Mouse (Mus musculus) limb, embryonic 12.5 days (tissue): ENCODE measurements at regions not wholly inside any gene's neighbourhood (a gene's known extent, or its start where the extent isn't known, plus 50 kb on each side); places are given as distances from the start of the nearest gene placed in this dataset.

ENCODE experiments used
- ATAC-seq: fragments of 200-750 bp; cut with Nextera tagmentation; 2 replicates; pipeline ENCODE4 v1.8.0; 2017; ENCODE audit warnings: low read depth, moderate TSS enrichment; ENCODE audit not compliant: insufficient number of reproducible peaks, insufficient read depth, low FRiP score, low TSS enrichment
- H3K27ac ChIP-seq: fragments of 300-500 bp; sonication (generic); 2 replicates; pipeline ENCODE4 v1.5.1; 2016; ENCODE audit warnings: mild to moderate bottlenecking, moderate library complexity
- H3K27me3 ChIP-seq: fragments of 300-500 bp; sonication (generic); 2 replicates; pipeline ENCODE4 v1.6.1; 2016; ENCODE audit warnings: mild to moderate bottlenecking, moderate library complexity
- H3K36me3 ChIP-seq: fragments of 300-500 bp; sonication (generic); 2 replicates; pipeline ENCODE4 v1.6.1; 2016; ENCODE audit warnings: mild to moderate bottlenecking, moderate library complexity
- H3K4me1 ChIP-seq: fragments of 300-500 bp; sonication (generic); replicated peaks from 2 replicates; pipeline ENCODE4 v1.6.1; 2016
- H3K4me2 ChIP-seq: fragments of 300-500 bp; sonication (generic); 2 replicates; pipeline ENCODE4 v1.6.1; 2016; ENCODE audit warnings: mild to moderate bottlenecking, moderate library complexity
- H3K4me3 ChIP-seq: fragments of 300-500 bp; sonication (generic); replicated peaks from 2 replicates; pipeline ENCODE4 v1.5.1; 2016; ENCODE audit warnings: mild to moderate bottlenecking
- H3K9ac ChIP-seq: fragments of 300-500 bp; sonication (generic); replicated peaks from 2 replicates; pipeline ENCODE4 v1.6.1; 2016; ENCODE audit warnings: mild to moderate bottlenecking, moderate library complexity
- H3K9me3 ChIP-seq: fragments of 300-500 bp; sonication (generic); 2 replicates; pipeline ENCODE4 v1.6.1; 2016; ENCODE audit warnings: mild to moderate bottlenecking, moderate library complexity
- WGBS: fragments of 180-500 bp; shearing (Covaris S2); methylation state at CpG from one replicate; pipeline ENCODE4 v1.1.7; 2016; 5-methylcytosine and 5-hydroxymethylcytosine counted together

DNA sequence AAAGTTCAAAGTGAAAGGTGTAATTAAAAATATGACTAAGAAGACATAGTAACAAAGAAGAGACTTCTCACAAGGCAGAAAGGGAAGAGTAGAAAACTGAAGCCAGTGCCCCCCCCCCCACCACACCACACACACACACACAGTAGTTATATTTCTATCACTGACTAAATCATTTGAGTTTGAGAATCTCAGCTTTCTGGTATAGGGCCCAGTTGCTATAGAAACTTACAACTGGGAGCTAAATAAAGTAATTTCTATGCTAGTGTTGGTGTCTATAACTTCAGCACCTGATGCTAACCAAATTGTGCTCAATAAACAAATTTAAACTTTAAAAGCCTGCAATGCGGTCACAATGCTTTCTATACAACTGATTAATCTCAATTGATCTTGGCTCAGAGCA, 153.4 kb upstream of the Speer2 start:
- Histone ChIP-seq H3K27me3 (no peaks in the 10 kb centered on the region), H3K4me1 (no peaks in the 10 kb centered on the region), H3K4me3 (no peak overlapping the region), H3K9ac (no peak overlapping the region), H3K9me3 (no peaks in the 10 kb centered on the region), H3K4me2 (no peak overlapping the region), H3K27ac (no peak overlapping the region), H3K36me3 (no peaks in the 10 kb centered on the region)
- WGBS = 91% methylated on average over 1 of the region's 1 CpGs
- ATAC-seq = no peak

DNA sequence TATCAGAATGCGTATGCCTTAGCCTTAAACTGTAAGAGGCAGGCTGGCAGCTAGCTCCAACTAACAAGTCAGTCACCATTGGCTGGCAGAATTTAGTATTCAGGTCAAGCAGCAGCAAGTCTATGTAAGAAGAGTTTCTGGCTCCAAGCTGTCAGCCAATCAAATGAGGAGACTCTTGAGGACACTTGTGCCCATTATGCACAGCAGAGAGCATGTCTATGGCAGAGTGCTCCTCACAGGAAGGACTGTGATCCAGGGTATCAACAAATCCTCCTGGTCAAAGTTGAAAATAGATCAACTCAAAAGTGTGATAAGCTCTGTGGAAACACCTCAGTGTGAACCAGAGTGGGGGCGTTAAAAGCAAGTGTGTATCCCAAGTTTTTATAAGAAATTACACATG, 156.0 kb upstream of the Speer2 start:
- no peak for ATAC-seq
- 90% methylated on average over 2 of the region's 2 CpGs for WGBS
- Histone ChIP-seq H3K9me3 (no peaks in the 10 kb centered on the region), H3K27ac (no peak overlapping the region), H3K4me1 (no peaks in the 10 kb centered on the region), H3K27me3 (no peaks in the 10 kb centered on the region), H3K36me3 (no peaks in the 10 kb centered on the region), H3K9ac (no peak overlapping the region), H3K4me2 (no peak overlapping the region), H3K4me3 (no peak overlapping the region)

DNA sequence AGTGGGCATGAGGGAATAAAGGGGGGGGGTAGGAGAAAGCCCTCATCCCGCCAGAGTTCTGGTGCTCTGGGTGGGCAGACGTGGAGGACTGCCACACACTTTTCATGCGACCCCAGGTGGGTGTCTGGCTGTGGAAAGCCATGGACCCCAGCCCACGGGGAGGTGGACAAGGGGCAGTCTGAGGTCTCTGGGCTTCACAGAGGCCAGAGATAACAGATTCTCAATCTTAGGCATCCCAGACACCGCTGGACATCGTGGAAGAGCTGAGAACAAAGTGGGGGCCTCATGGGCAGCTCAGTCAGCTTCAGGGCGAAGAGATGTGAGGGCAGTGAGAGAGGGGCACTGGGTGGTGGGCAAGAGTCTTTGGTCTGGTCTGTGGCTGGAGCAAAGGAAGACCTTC, 157.9 kb upstream of the Speer2 start:
- 84% methylated on average over 7 of the region's 7 CpGs for WGBS
- ATAC-seq = no peak
- Histone ChIP-seq H3K4me2 (no peak overlapping the region), H3K36me3 (no peaks in the 10 kb centered on the region), H3K27me3 (no peaks in the 10 kb centered on the region), H3K9me3 (no peaks in the 10 kb centered on the region), H3K27ac (no peak overlapping the region), H3K9ac (no peak overlapping the region), H3K4me3 (no peak overlapping the region), H3K4me1 (no peaks in the 10 kb centered on the region)

DNA sequence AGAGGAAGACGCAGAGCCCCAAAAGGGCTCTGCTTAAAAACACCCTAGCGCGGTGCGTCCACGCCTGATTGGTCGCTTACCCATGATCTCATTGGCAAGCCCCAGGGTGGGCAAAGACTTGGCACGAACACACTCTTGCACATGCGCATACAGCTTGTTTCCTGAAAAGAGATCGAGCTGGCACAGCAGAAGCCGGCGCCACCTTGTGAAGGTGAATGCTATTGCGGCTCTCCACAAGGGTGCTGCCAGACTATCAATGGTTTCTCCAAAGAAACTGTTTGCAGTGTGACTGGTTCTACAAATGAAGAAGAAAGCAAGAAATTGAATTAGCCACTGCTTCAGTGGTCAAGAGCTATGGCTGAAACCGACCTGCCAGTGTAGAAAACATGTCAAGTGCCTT, 165.1 kb upstream of the Speer2 start:
- Histone ChIP-seq H3K4me1 (no peaks in the 10 kb centered on the region), H3K27ac (no peak overlapping the region), H3K9me3 (no peaks in the 10 kb centered on the region), H3K4me2 (no peak overlapping the region), H3K4me3 (no peak overlapping the region), H3K27me3 (no peaks in the 10 kb centered on the region), H3K9ac (no peak overlapping the region), H3K36me3 (no peaks in the 10 kb centered on the region)
- 79% methylated on average over 13 of the region's 13 CpGs for WGBS
- ATAC-seq = no peak

DNA sequence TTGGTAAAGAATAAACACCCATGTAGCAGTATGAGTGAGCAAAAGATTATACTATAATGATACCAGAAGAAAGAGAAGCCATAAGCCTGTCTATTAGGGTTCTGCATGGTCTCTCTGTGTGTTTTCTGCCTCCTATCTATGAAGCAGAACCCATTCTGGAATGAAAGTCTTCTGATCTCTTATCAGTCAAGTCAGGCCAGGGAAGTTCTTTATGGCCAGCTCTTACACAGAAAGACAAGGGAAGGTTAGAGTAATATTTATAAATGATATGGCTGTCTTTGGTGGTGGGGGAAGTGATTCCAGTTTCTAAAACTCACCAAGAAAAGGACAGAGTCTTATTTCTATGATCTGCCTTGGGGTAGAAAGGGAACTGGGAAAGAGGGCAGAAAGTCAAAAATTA, 182.0 kb upstream of the Speer2 start:
- no peaks in the 10 kb centered on the region for H3K27me3 ChIP-seq
- H3K27ac ChIP-seq = no peak overlapping the region
- H3K9ac ChIP-seq = no peak overlapping the region
- H3K4me3 ChIP-seq = no peak overlapping the region
- H3K36me3 ChIP-seq = no peaks in the 10 kb centered on the region
- H3K4me2 ChIP-seq = no peak overlapping the region
- no peaks in the 10 kb centered on the region for H3K4me1 ChIP-seq
- no peaks in the 10 kb centered on the region for H3K9me3 ChIP-seq
- ATAC-seq = no peak

DNA sequence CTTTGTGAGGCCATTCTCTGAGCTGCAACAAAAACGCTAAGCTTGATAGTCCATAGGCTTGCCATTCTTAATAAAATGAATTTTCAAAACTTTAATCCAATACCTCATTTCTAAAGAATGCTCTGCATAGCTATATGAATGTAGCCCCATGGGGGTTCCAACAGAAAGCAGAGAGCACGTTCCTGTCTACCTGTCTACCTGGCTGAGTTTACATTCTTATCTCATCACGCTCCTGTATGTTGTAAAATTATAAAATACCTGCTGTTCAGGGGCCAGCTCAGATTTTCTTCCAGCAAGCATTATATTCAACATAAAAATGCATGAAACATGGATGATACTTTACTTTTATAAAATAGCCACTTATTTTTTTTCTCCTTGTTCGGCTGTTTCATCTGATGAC, 182.5 kb upstream of the Speer2 start:
- no peaks in the 10 kb centered on the region for H3K36me3 ChIP-seq
- no peak overlapping the region for H3K4me2 ChIP-seq
- no peaks in the 10 kb centered on the region for H3K9me3 ChIP-seq
- no peak overlapping the region for H3K9ac ChIP-seq
- no peaks in the 10 kb centered on the region for H3K4me1 ChIP-seq
- no peak overlapping the region for H3K27ac ChIP-seq
- H3K27me3 ChIP-seq = no peaks in the 10 kb centered on the region
- 72% methylated on average over 4 of the region's 4 CpGs for WGBS
- H3K4me3 ChIP-seq = no peak overlapping the region
- ATAC-seq = no peak

DNA sequence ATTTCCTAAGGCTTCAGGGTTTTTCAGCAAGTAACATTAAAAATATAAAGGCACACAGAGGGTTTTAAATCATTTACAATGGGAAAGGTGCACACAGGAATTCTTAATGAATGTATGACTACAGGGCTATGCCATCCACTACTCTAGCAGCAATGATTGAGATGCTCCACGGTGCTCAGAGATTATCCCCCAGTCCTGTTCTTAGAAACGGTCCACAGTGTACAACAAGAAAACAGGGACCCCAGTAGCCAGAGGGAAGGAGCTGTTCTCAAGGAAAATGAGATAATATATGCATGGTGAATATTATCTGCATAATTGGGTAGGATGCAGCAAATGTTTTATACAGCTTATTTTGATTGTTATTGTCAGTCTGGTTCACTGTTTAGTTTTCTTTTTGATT, 186.3 kb upstream of the Speer2 start:
- H3K4me1 ChIP-seq = no peaks in the 10 kb centered on the region
- no peak overlapping the region for H3K4me3 ChIP-seq
- no peaks in the 10 kb centered on the region for H3K36me3 ChIP-seq
- no peak overlapping the region for H3K4me2 ChIP-seq
- H3K9ac ChIP-seq = no peak overlapping the region
- H3K9me3 ChIP-seq = no peaks in the 10 kb centered on the region
- no peak overlapping the region for H3K27ac ChIP-seq
- no peaks in the 10 kb centered on the region for H3K27me3 ChIP-seq
- 85% methylated on average over 2 of the region's 2 CpGs for WGBS
- no peak for ATAC-seq

DNA sequence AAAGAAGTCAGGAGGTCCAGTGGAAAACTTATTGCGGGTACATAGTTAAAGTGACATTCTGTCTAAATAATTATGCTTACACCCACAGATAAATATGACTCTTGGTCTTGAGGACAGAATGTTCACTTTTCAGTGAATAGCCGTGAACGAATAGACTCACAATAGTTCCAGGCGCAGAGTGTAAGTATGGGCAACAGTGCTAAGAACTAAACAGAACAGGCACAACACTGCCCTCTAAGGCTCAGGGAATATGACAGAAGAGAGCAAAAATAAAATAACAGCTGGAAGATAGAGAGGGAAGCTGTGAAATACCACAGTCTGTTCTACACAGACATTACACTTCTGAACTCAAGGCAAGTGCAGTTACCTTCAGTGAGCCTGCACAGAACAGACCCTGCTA, 207.9 kb upstream of the Speer2 start:
- no peaks in the 10 kb centered on the region for H3K27me3 ChIP-seq
- no peak overlapping the region for H3K4me3 ChIP-seq
- no peaks in the 10 kb centered on the region for H3K36me3 ChIP-seq
- H3K9me3 ChIP-seq = no peaks in the 10 kb centered on the region
- 92% methylated on average over 4 of the region's 4 CpGs for WGBS
- no peak overlapping the region for H3K9ac ChIP-seq
- no peak for ATAC-seq
- no peak overlapping the region for H3K27ac ChIP-seq
- no peak overlapping the region for H3K4me2 ChIP-seq
- H3K4me1 ChIP-seq = no peaks in the 10 kb centered on the region

DNA sequence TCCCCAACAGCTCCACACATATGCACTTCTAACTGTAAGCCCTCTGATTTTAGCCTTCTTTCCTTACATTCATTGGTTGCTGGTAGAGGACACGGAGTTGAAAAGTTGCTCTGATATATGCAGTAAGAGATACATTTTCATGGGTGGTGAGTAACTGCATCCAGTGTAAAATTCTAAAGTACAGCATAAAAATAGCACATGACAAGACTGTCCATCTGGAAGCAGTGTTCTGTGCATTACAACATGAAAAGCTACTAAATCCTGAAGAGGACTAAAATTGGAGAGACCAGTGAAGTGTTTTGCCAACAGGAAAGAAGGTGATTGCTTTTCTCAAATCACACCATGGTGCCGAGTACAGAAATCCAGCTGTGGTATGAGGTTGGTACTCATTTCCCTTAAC, 210.2 kb upstream of the Speer2 start:
- 44% methylated on average over 2 of the region's 2 CpGs for WGBS

DNA sequence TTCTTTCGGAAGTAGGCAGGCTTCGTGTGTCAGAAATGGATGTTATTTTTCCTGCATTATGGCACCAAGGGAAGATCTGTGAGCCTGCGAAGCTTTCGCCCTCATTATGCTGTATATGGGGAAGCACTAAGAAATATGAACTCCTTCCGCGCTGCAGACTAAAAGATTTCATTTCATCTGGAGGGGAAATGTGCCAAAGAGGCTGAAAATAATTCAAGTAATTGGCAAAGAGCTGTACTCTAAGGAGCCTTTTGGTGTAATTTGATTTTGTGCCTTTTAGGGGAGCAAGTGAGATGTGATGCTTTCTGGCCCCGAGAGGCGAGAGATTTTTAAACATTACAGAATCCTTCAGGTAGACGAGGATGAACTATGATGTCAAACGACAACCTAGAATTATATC, 216.0 kb upstream of the Speer2 start:
- WGBS = 69% methylated on average over 10 of the region's 10 CpGs
- Histone ChIP-seq H3K36me3 (no peaks in the 10 kb centered on the region), H3K9ac (no peak overlapping the region), H3K4me2 (no peak overlapping the region; the same call in 1 of the 2 replicates), H3K9me3 (no peaks in the 10 kb centered on the region), H3K4me1 (no peaks in the 10 kb centered on the region), H3K27me3 (no peaks in the 10 kb centered on the region), H3K4me3 (no peak overlapping the region), H3K27ac (no peak overlapping the region)
- no peak for ATAC-seq

More for the DNA sequence above, 210.2 kb upstream of the Speer2 start:
- no peak for ATAC-seq
- no peaks in the 10 kb centered on the region for H3K36me3 ChIP-seq
- H3K27me3 ChIP-seq = no peaks in the 10 kb centered on the region
- H3K9ac ChIP-seq = no peak overlapping the region
- H3K9me3 ChIP-seq = no peaks in the 10 kb centered on the region
- H3K4me3 ChIP-seq = no peak overlapping the region
- H3K4me2 ChIP-seq = no peak overlapping the region
- H3K4me1 ChIP-seq = no peaks in the 10 kb centered on the region
- H3K27ac ChIP-seq = no peak overlapping the region

DNA sequence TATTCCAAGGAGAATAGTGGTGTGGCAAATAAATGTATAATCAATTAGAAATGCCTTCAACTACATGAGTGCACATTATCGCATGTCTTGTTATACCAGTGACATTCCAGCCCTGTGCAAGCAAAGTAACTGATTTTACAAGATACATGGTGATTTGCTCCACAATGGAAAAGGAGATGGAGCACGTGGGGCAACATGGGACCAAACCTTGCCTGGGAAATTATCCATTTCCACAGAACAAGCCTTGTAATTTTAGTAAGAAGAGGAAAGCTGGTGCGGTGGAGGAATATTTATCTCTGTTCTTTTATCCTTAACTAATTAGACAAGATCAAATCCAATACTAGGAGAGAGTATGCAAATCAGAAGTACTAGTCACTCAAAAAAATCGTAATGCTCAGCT, 222.5 kb upstream of the Gbe1 start:
- Histone ChIP-seq H3K9ac (no peak overlapping the region), H3K4me3 (no peak overlapping the region), H3K4me2 (no peak overlapping the region), H3K9me3 (no peaks in the 10 kb centered on the region), H3K27ac (no peak overlapping the region), H3K36me3 (no peaks in the 10 kb centered on the region), H3K27me3 (no peaks in the 10 kb centered on the region), H3K4me1 (no peaks in the 10 kb centered on the region)
- 89% methylated on average over 4 of the region's 4 CpGs for WGBS
- ATAC-seq = no peak

DNA sequence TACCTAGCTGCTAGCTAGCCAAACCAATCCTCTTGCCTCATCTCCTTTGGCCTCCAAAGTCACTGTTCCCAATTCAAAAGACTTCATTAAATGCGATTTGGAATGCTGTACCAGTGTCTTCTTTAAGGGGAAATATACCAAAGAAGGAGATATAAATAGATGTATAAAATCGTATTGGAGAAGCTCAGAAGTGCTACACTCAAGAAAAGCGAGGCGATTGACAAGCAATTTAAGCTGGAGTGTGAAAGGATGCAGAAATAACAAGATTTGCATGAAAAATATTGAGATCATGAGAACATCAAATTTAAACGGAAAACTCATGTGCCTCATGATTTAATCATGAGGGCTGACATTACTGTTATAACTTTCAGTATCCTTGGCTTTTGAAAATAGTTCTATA, 221.8 kb upstream of the Gbe1 start:
- no peaks in the 10 kb centered on the region for H3K9me3 ChIP-seq
- no peak overlapping the region for H3K4me3 ChIP-seq
- H3K27me3 ChIP-seq = no peaks in the 10 kb centered on the region
- no peaks in the 10 kb centered on the region for H3K4me1 ChIP-seq
- no peak overlapping the region for H3K4me2 ChIP-seq
- H3K27ac ChIP-seq = no peak overlapping the region
- H3K9ac ChIP-seq = no peak overlapping the region
- no peaks in the 10 kb centered on the region for H3K36me3 ChIP-seq
- no peak for ATAC-seq
- WGBS = 91% methylated on average over 5 of the region's 5 CpGs
